Mouse (Mus musculus) embryo, embryonic 10 days (tissue): ENCODE measurements around the gene Pgc.

Experiments used
- DNase-seq: peaks from one replicate; pipeline ENCODE4 v3.0.0-alpha.2; 2015; ENCODE audit warnings: low spot score

Pgc gene

DNA sequence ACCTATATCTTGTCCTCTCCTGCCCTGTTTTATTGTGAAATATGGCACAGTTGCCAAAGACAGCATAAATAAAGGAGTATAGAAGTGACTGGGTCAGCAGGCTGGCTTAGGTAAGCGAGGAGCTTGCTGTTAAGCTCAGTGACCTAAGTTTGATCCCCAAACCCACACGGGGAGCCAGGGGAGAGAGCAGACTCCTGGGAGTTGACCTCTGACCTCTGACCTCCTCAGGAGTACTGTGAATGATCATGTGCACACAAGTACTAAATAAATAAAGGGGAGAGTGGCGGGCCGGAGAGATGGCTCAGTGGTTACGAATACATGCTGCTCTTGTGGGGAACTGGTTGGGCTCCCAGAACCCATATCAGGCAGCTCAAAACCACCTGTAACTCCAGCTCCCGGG lies 23.5 kb downstream of the Pgc start:
- no peak for DNase-seq

DNA sequence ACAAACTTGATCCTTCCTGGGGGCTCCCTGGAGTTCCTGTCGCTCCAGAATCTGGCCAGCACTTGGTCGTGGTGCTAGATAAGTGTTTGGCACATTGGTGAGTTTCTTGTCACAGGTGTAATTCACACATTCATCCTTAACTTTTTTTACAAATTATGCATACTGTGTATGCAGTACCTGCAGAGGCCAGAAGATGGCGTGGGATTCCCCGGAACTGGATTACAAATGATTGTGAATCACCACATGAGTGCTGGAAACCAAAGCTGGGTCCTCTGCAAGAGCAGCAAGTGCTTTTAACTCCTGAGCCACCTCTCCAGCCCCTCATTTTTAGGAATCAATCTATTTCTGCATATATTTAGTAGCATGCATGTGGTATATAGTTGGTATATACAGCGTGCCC lies 25.2 kb downstream of the Pgc start:
- DNase-seq, result no peak

DNA sequence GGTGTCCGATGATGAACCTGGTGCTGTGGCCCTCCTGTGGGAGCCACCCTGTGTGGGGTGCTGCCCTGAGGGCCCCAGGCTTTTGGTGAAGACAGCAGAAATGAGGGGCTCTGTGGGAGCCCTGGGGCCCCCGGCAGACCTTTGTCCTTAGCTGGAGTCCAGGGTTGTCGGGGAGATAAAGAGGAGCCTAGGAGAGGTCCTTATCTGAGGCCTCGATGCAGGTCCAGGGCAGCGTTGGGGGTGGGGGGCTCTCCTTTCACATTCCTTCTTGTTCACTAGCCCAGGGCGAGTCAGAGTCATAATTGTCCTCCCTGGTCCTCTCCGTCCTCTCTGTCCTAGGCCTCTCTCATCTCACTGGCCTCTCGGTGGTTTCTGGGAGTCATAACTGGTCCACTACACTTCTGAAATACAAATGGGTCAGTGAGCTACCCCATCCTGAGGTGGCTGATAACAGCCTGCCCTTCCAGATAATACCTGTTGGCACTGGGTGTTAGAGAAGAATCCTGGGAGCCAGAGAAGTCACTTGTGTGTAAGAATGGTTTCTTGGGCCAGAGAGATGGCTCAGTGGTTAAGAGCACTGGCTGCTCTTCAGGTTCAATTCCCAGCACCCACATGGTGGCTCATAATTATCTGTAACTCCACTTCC lies 26.6 kb downstream of the Pgc start:
- no peak for DNase-seq

DNA sequence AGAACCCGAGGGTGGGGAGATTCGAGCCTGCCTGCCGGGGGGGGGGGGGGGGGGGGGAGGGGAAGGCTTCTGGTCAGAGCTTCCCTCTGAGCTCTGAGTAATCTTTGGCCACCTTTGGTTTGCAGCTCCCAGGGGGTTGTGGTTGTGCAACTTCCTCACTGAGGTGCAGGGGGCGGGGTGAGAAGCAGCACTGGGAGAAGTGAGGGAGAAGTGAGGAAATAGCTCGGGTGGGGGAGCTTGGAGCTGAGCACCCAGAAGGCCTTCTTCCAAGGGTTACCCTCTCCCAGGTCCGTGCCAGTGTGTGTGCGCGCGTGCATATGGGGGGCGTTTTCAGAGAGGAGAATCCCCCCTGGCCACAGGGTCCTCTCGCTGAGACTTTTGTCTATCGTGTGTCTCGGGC lies 27.6 kb downstream of the Pgc start:
- DNase-seq, result no peak

GRCm38 (mm10) chr17:47756366-47756765 lies 29.7 kb downstream of the Pgc start:
- no peak for DNase-seq

DNA sequence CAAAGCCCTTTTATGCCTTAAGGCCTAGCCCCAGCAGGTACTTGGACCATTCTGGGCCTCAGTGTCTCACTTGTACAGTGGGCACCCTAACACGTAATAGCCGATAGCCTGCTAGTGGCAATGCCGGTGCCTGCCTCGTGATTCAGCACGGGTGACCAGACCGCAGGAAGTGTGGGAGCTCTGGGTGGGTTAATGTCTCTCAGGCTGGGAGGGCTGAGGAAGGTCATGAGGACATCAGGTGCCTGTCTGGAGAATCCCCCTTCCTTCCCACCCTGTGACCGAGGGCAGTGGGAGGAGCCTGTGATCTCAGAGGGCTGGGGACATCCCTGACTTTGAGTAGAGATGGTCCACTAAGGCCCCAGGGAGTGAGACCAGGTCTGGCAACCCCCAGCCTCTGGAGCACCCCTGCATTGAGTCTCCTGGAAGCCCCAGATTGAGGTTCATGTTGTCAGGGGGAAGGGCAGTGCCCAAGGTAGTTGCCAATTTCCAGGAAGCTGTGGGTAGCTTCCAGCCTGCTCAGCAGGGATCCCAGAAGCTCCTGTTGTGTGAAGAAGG lies 30.5 kb downstream of the Pgc start:
- no peak for DNase-seq

DNA sequence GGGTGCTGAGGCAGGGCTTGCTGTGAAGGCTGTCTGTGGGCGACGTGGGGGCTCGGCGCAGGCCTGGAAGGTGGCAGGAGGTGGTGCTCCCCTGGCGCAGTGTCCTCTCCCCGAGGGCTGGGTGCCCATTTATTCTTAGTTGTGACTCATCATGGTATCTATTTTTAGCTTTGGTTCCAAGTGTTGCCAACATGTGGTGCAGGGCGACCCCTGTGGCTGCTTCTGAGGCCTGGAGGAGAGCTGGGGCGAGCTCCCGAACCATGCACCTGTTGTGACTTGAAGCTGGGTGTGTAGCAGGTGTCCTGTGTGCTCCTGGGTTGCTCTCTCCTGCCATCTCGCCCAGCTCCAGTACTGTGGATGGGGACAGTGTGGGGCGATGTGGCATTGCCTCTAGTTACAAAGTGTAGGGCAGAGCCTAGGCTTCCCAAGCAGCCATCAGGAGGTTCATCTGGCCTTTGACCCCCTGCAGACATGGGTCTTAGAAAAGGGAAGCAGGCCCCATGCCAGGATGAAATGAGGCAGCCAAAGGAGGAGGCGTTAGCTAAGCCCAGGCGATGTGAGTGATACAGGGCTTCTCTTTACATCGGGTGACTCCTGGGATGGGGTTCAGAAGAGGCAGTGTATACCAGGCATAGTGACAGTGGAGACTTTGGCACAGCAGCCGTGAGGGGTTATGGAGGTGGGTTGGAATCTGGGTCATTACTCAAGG lies 33.2 kb downstream of the Pgc start:
- no peak for DNase-seq

GRCm38 (mm10) chr17:47762028-47762427 lies 35.4 kb downstream of the Pgc start:
- no peak for DNase-seq

GRCm38 (mm10) chr17:47762518-47763340 lies 36.1 kb downstream of the Pgc start:
- no peak for DNase-seq

- DNase-seq, result no peak
Observed at GRCm38 (mm10) chr17:47765986-47766385, 39.3 kb downstream of the Pgc start.

DNA sequence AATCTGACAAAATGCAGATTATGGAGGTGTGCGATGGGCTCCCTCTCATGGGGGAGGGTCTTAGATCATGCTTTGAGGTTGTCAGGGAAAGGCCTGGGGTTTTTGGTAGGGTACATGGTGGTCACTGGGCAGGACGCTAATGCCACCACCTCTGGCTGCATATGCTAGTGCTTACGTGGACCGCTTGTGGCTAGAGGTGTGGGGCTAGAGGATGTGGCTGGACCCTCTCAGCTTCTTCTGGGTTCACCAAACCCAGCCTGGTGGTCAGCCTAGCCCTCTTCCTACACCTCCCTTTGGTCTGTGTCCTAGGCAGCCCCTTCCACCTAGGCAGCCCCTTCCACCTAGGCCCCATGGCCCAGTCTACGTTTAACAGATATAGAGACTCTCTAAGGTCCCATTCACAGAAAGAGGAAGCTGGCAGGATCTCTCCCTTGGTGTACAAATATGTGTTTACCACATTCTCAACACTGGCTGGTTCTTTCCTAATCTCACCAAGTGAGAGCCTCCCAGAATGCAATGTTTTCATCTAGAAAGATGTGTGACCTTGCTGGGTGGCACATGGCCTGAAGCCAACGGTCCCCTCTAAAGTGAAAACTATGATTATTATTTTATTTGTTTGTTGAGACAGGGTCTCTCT lies 39.9 kb downstream of the Pgc start:
- no peak for DNase-seq

DNA sequence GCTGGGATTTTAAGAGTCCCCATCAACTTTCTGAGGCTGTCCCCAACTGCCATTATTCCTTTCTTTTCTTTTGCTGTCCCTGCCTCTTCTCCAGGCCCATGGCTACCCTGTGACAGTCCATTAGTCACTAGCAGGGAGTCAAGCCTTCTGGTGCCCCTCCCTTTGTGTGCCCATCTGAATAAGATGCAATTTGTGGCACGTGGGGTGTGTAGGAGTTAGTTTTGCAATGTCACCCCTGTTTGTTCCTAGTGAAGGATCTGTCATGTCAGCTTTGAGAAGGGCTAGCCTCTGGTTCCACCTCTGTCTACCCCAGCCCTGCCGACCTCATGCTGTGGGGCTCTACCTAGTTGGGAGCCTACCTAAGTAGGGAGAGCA lies 40.4 kb downstream of the Pgc start:
- no peak for DNase-seq

- DNase-seq, result no peak
Observed at GRCm38 (mm10) chr17:47767456-47768141, 41.0 kb downstream of the Pgc start.

DNA sequence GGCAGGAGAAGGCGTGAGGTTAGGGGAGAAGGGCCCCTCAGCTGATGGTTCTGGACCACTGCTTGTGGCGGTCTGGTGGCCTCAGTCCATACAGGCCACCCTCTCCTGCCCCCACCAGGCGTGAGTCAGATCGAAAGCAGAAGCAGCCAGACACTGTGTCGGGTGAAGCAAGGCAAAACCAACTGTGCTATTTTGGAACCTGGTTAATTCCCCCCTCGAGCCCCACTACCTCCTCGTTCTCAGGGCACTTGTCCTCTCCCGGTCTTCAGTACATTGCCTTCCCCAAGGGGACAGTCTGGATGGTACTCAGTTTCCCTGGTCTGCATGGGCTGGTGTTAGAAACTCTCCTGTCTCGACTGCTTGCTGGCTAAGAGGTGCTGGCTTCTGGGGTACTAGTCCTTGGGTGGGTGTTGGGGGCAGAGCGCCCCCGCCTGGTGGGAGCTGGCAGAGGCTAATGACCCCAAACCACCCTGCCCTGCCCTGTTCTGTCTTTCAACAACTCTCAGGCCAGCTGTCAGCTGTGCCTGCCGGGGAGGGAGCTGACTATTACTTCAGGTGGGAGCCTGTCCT lies 42.1 kb downstream of the Pgc start:
- no peak for DNase-seq

- no peak for DNase-seq
Observed at GRCm38 (mm10) chr17:47769389-47770299, 43.0 kb downstream of the Pgc start.

GRCm38 (mm10) chr17:47773604-47774003 lies 47.0 kb downstream of the Pgc start:
- DNase-seq, result no peak

DNA sequence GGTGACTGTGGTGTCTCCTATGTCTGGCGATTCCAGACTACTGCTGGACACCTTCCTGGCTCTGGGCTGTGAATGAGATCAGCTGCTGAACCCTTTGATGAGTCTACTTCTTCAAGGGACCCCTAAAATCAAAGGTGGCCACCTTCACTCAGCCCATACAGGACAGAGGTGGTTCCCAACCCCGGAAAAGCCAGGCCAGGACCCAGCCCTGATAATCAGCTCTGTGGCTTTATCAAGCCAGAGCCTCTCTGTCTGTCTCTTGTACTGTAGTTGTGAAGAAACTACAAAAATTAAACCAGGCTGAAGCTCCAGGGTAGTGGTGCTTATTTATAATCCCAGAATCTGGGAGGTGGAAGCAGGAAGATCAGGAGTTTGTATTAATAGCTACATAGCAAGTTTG lies 50.5 kb downstream of the Pgc start:
- DNase-seq, result no peak

GRCm38 (mm10) chr17:47780470-47780869 lies 53.8 kb downstream of the Pgc start:
- DNase-seq, result no peak

- no peak for DNase-seq
Observed at GRCm38 (mm10) chr17:47782486-47782885, 55.8 kb downstream of the Pgc start.
